Mouse (Mus musculus): ENCODE results near the gene S1pr4. TPM values are rescaled to one million over a fixed set of nuclear protein-coding genes. Genes with fewer than 3 reads are reported as not detected.
A peak's percentile ranks its signal among the peaks of the same experiment; 100 is the strongest.

Gene S1pr4
- total RNA-seq (2017) = 10.3 and 14.4 TPM in 2 replicates

GRCm38 (mm10) chr10:81500032-81500431 is at the start of gene S1pr4:
Gene S1pr4, minus strand, starts transcription at chr10:81500132.
- no peak for ATAC-seq (replicated peaks; ENCODE audit: low read depth, poor library complexity, severe bottlenecking)

DNA sequence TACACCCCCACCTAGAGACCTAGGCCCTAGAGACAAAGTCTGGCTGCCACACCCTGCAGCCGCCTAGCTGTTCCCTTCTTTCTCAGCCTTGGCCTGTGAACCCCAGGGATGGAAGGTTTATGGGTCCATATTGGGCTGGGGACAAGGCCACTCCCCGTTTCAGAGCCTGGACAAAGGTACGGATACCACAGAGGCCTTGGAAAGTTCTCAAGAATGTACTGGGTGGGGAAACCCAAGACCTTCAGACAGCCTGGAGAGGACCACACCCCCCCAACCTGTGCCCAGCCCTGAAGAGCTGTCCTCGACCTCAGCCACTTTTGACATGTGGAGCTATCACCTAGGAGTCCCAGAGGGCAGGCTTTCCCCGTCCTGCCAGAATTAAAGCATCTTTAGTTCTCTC is 49.0 kb upstream of the S1pr4 start:
- no peak for ATAC-seq (replicated peaks; ENCODE audit: low read depth, poor library complexity, severe bottlenecking)

DNA sequence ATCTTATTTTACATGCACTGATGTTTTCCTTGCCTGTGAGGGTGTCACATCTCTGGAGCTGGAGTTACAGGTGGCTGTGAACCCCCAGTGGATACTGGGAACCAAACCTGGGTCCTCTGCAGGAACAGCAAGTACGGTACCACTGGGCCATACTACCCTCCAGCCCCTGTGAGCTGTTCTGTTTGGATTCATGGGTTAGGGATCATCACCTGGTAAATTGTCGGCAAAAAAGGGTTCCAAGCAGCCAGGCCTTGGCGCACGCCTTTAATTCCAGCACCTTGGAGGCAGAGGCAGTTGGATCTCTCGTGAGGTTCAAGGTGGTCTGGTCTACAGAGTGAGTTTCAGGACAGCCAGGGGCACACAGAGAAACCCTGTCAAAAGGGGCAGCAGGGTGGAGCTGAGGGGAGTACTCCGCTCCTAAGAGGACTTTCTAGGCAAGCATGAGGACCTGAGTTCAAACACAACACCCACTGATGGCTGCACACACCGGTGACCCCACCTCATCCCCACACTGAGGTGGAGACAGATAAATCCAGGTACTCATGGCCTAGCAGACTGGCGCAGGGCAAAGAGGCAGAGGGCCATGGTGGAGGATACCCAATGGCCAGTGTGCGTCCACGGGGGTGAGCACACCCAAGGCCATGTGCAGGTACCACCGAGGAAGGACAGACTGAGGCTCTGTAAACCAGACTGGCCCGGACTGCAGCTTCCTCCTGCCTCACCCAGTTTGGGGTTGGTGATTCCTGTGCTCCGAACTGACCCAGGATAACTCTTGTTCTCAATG is 47.0 kb upstream of the S1pr4 start:
- ATAC-seq (replicated peaks; ENCODE audit: low read depth, poor library complexity, severe bottlenecking) = no peak

DNA sequence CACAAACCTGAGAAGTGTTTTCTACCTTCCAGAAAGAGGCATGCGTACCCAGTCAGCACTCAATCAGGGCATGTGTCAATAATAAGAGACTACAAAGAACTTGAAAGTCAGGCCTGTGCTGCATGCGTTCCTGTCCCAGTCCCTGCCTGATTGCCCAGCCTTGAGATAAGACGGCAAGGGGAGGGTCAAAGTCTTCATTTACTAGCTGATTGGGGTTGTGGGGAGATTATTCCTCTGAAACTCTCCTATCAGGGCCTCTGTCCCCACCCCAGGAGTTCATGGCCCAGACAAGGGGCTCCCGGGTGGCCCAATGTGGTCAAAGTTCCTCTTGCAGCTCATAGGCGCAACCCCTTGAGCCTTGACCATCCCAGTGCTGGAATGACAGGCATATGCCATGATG is 46.4 kb upstream of the S1pr4 start:
- ATAC-seq (replicated peaks; ENCODE audit: low read depth, poor library complexity, severe bottlenecking) = no peak

- ATAC-seq (replicated peaks; ENCODE audit: low read depth, poor library complexity, severe bottlenecking) = peak; percentile 90
These were observed 45.3 kb upstream of the S1pr4 start, which contains the start of gene Gna11 for GRCm38 (mm10) chr10:81545161-81545747. Gene Gna11, minus strand, starts transcription at chr10:81545190.

DNA sequence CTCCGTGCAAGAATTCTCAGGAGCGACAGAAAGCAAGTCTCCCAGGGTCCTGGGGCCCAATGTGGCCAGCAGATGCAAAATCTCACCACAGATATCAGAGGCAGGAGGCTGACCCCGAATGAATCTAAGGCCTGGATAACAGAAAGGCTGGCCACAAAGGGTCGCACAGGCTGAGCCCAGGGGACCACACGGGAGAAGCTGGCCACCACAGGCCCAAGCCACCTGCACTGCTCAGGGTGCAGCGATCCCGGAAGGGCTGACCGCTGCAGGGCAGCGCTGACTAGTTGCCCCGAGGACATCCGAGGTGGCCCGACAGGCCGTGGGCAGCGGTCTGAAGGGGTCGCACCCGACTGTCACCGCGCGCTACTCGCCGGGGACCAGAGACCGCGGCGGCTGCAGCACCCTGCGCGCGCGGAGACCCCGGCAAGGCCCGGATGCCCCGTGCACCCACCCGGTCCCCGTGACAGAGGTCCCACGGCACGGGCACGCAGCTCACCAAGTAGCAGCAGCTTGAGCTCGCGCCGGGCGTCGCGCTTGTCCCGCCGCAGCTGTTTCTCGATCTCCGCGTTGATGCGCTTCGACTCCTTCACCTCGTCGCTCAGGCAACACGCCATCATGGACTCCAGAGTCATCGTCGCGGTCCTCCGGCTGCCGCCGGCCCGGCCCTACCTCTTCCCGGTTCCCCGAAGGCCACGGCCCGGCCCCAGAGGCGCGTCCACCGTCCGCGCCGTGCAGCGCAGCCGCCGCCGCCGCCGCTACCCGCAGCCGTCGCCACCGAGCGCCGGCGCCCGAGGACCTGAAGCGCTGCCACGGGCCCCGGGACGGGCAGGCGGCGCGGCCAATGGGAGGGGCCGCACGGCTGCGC is 44.6 kb upstream of the S1pr4 start:
- ATAC-seq (replicated peaks; ENCODE audit: low read depth, poor library complexity, severe bottlenecking) = no peak

- no peak for ATAC-seq (replicated peaks; ENCODE audit: low read depth, poor library complexity, severe bottlenecking)
These were observed 43.7 kb upstream of the S1pr4 start for GRCm38 (mm10) chr10:81543633-81544032.

DNA sequence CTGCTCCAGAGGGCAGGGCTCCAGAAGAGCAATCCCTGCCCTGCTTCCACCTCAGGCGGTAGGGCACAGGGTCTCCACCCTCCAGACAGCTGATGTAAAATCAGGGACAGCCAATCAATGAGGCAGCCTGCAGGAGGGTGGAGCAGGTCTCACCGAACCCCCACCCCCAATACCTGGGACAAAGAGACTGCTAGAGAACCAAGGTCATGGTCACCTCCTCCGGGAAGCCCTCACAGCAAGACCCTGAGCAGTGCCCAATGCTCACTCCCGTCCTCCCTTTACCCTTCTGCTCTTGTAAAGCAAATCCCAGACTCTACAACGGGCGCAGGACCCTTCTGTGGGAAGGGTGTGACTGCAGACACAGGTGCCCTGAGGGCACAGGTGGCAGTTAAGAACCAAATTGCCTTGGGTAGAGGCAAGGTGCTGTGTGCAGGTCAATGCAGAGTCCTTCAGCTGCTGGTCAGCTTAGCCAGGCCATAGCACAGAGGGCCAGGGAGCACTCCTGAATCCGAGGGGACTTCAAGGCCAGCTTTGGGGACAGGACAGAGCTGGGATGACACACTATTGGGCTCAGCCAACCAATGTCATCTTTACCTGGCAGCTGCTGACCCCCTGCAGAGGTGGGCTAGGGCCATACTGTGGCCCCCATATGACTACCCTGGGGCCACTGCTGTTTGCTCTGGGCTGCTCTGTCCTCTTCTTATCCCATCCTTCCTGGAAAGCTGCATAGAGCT is 43.0 kb upstream of the S1pr4 start:
- ATAC-seq (replicated peaks; ENCODE audit: low read depth, poor library complexity, severe bottlenecking) = no peak

GRCm38 (mm10) chr10:81541803-81542202 is 41.9 kb upstream of the S1pr4 start:
- ATAC-seq (replicated peaks; ENCODE audit: low read depth, poor library complexity, severe bottlenecking) = no peak

DNA sequence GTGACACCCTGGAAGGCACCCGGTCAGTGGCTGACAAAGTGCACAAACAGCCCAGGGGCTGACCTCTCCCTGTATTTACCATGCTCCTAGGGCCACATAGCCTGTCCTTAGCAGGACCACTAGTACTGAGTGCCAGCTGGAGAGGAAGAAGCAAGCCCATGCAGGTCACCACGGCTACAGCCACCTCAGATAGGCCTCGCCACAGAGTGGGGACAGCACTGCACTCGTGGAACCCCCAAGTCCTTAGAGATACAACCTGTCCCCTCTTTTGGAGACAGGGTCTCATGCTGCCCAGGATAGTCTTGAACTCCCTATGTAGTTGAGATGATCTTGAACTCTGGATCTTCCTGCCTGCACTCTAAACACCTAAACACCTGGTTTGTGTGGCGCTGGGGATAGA is 41.4 kb upstream of the S1pr4 start:
- no peak for ATAC-seq (replicated peaks; ENCODE audit: low read depth, poor library complexity, severe bottlenecking)

- ATAC-seq (replicated peaks; ENCODE audit: low read depth, poor library complexity, severe bottlenecking) = no peak
These were observed 38.6 kb upstream of the S1pr4 start for GRCm38 (mm10) chr10:81538321-81539048.

- no peak for ATAC-seq (replicated peaks; ENCODE audit: low read depth, poor library complexity, severe bottlenecking)
These were observed 37.5 kb upstream of the S1pr4 start for GRCm38 (mm10) chr10:81537429-81537828.

DNA sequence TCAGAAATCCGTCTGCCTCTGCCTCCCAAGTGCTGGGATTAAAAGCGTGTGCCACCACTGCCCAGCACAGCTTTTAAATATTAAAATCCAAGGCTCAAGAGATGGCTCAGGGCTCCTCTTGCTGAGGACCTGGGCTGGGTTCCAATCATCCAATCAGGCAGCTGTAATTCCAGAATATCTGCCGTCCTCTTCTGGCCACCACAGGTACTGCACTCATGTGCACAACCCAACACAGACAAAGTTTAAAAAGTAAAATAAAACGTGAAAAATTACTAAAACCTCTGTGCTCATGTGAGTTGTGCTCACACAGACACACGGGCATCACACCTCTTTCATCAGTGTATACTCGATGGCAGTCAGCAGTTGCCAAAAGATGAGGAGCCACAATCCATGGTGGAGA is 36.8 kb upstream of the S1pr4 start:
- peak; percentile 59 for ATAC-seq (replicated peaks; ENCODE audit: low read depth, poor library complexity, severe bottlenecking)

DNA sequence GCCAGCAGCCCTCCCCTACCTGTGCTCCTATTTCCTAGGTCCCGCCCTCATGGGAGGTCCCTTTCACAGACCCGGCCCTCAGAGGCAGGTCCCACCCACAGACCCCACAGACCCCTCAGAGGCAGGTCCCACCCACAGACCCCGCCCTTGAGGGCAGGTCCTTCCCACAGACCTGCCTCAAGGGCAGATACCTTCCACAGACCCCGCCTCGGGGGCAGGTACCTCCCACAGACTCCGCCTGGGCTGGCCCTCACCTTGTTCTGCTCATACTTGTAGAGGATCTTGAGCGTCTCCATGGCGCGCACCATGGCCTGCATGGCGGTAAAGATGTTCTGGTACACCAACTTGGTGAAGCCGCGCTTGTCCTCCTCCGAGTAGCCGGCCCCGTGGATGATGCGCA is 34.9 kb upstream of the S1pr4 start:
- ATAC-seq (replicated peaks; ENCODE audit: low read depth, poor library complexity, severe bottlenecking) = no peak

DNA sequence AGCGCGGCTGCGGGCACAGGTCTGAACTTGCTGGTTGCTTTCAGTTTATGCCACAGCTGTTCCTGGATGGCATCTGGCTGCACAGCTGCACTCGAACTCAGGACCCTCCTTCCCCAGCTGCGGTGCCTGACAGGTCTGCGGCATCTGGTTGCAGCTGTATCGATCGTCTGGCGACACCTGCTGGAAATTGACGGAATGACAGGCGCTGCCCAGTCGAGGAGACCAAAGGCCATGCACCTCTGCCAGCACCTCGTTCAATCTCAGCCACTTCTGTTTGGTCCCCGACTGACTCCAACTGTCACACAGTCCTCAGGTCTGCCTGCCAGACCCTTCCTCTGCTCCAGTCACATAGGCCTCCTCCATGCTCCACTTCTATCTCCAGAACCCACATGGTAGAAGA is 26.8 kb upstream of the S1pr4 start:
- ATAC-seq (replicated peaks; ENCODE audit: low read depth, poor library complexity, severe bottlenecking) = peak; percentile 57

DNA sequence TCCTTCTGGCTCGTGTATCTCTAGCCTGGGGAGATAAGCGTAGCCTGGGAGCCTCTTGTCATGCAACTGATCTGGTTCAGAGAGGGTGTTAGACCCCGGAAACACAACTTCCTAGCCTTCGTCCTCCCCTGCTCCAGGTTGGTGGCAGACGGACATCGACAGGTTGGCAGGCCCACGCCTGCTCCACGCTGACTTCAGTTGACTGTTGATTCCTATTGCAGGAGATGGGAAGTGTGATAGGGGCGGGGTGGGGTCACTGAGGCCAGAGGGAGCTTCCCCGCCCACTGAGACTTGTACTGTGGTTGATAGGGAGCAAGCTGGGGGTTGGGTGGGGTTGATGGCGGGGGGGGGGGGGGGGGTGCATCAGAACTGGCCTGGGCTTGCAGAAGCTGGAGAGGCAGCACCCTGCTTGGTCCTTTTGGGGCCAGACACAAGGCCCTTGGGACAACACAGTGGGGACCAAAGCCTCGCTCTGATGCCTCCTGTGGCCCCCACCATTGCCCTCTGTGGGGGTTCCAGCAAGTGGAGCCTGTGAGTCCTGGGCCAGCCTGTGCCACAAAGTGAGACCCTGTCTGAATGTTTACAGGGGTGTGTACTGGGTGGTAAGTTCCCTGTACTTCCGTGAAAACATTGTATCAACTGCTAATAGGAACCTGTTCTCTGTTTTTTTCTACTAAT is 25.2 kb upstream of the S1pr4 start:
- peak; percentile 29 for ATAC-seq (replicated peaks; ENCODE audit: low read depth, poor library complexity, severe bottlenecking)

- peak; percentile 56 for ATAC-seq (replicated peaks; ENCODE audit: low read depth, poor library complexity, severe bottlenecking)
These were observed 24.2 kb upstream of the S1pr4 start, which contains the start of gene Gna15 for GRCm38 (mm10) chr10:81524051-81524605. Gene Gna15, minus strand, starts transcription at chr10:81524225.

DNA sequence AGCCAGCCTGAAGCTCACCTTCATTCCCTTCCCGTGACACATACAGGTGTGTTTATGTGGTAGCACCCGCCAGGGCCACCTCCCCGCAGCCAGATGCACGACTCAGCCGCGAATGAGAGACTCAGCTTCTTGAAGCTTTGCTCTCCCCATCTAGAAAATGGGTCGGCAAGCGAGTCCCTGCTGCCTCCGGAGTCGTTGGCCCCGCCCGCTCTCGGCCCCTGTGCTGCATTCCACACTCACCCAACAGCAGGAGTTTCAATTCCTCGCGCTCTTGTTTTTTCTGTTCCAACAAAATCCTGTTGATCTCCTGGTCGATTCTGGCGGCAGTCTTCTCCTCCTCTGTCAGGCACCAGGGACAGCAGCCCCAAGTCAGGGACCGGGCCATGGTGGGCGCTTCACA is 23.6 kb upstream of the S1pr4 start:
- no peak for ATAC-seq (replicated peaks; ENCODE audit: low read depth, poor library complexity, severe bottlenecking)

DNA sequence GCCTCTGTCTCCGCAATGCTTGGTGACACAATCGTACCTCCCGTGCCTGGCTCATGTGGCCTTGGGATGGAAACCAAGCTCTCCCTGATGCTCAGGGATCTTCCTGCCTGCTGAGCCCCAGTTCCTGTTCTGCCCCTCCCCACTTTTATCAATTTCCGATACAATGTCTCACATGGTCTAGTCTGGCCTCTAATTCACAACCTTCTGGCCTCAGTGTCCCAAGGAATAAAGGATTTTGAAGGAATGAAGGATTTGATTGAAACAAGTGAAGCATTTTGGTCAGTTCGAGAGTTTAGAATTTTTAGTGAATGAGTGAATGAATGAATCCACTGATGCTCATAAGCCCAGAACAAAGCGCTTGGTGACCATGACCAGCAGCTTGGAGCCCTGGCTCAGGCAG is 23.2 kb upstream of the S1pr4 start:
- ATAC-seq (replicated peaks; ENCODE audit: low read depth, poor library complexity, severe bottlenecking) = no peak
